10 mouse cellular contexts compared by ENCODE assay signal in the genomic region with DNA sequence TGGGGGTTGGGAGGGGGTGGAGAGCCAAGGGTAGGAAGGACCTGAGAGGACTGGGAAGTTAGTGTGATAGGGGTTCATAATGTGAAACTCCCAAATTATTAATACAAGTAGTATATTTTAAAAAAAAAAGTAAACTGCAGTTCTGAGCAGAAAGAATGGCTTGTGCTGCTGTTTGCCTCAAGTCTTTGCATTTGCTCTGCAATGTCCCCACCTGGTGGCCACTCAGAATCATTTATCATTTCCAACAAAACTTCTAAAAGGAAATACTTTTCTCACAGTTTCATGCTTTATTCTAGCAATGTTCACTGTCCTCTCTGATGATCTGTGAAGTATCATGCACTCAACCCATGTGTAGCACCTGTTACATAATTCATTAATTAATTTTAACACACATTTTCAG.
DNase-seq lines count a peak whose midpoint lies in the region; ATAC-seq lines count a peak whose summit lies in the region.
"Had no signal": no experiment of that assay in that cellular context is flagged by ENCODE, and none has a peak within 500 bp of the region (broad histone marks: within the 10 kb centered on the region; RNA-seq: fewer than 3 reads in every experiment).

No protein-coding gene starts in this region.

- no peaks in the 10 kb centered on the region for H3K36me3 ChIP-seq in heart, embryonic 10.5 days
- H3K36me3 ChIP-seq in splenic B cell, adult 2 months (ENCODE audit: control insufficient read depth, insufficient read depth, low read length, poor library complexity, severe bottlenecking): no peaks in the 10 kb centered on the region
- no peaks in the 10 kb centered on the region for H3K36me3 ChIP-seq in intestine, embryonic 16.5 days (ENCODE audit: control insufficient read depth, insufficient read depth, low read length)
- H3K36me3 ChIP-seq: heart, embryonic 13.5 days; liver, embryonic 13.5 days had no signal

- no peak overlapping the region for H3K4me3 ChIP-seq in heart, embryonic 10.5 days
- no peak overlapping the region for H3K4me3 ChIP-seq in intestine, embryonic 16.5 days (ENCODE audit: low read length)
- H3K4me3 ChIP-seq: heart, embryonic 13.5 days; liver, embryonic 13.5 days had no signal

- no peaks in the 10 kb centered on the region for H3K9me3 ChIP-seq in heart, embryonic 10.5 days
- H3K9me3 ChIP-seq in intestine, embryonic 16.5 days (ENCODE audit: control insufficient read depth, low read length): no peaks in the 10 kb centered on the region
- H3K9me3 ChIP-seq: heart, embryonic 13.5 days; liver, embryonic 13.5 days had no signal

- ATAC-seq in intestine, embryonic 16.5 days: no peak

- no peaks in the 10 kb centered on the region for H3K4me1 ChIP-seq in heart, embryonic 10.5 days
- H3K4me1 ChIP-seq in intestine, embryonic 16.5 days (ENCODE audit: control insufficient read depth, insufficient read depth, low read length): no peaks in the 10 kb centered on the region
- H3K4me1 ChIP-seq: heart, embryonic 13.5 days; liver, embryonic 13.5 days had no signal

- H3K4me2 ChIP-seq in intestine, embryonic 16.5 days (ENCODE audit: low read depth, low read length): no peak overlapping the region
- H3K4me2 ChIP-seq: heart, embryonic 13.5 days; liver, embryonic 13.5 days had no signal

- peak; percentile 20 for DNase-seq in heart, postnatal 4 days
- DNase-seq in heart, embryonic 10.5 days (ENCODE audit: low spot score): no peak
- DNase-seq in ovary, postnatal 36 days (ENCODE audit: low spot score): peak; percentile 14
- no peak for DNase-seq in ovary, adult 18-20 months (ENCODE audit: low spot score)
- peak; percentile 11 for DNase-seq in embryo, embryonic 10.5 days (ENCODE audit: low spot score)
- peak; percentile 3 for DNase-seq in splenic B cell, adult 2 months (ENCODE audit: low read depth, low spot score)
- DNase-seq in heart, postnatal 25 days (ENCODE audit: low spot score): no peak
- DNase-seq: liver, embryonic 13.5 days had no signal

- no peaks in the 10 kb centered on the region for H3K27me3 ChIP-seq in heart, embryonic 10.5 days (ENCODE audit: insufficient read depth, poor library complexity, severe bottlenecking)
- no peaks in the 10 kb centered on the region for H3K27me3 ChIP-seq in splenic B cell, adult 2 months (ENCODE audit: control insufficient read depth, insufficient read depth, low read length, poor library complexity, severe bottlenecking)
- no peaks in the 10 kb centered on the region for H3K27me3 ChIP-seq in intestine, embryonic 16.5 days (replicated peaks; ENCODE audit: control insufficient read depth, insufficient read depth, low read length)
- H3K27me3 ChIP-seq: heart, embryonic 13.5 days; liver, embryonic 13.5 days had no signal

- H3K27ac ChIP-seq in heart, embryonic 10.5 days: no peak overlapping the region
- H3K27ac ChIP-seq in intestine, embryonic 16.5 days (ENCODE audit: low read length): no peak overlapping the region
- H3K27ac ChIP-seq: heart, embryonic 13.5 days; liver, embryonic 13.5 days had no signal

- intact Hi-C loops in heart, postnatal 25 days (cut with DNase I): loop anchor here (2.0 kb wide), 1 partner anchor 872 kb away; no protein-coding TSS in a partner anchor

- no peak overlapping the region for H3K9ac ChIP-seq in intestine, embryonic 16.5 days (ENCODE audit: low read depth, low read length)
- H3K9ac ChIP-seq: heart, embryonic 13.5 days; liver, embryonic 13.5 days had no signal

Comparison
In these comparisons a context has a peak if more than half of its experiments do, and no peak if none do; other contexts are left out.
1. DNase-seq: peak in heart, postnatal 4 days (single experiment), ovary, postnatal 36 days (single experiment), embryo, embryonic 10.5 days (single experiment) and splenic B cell, adult 2 months (single experiment); none in heart, embryonic 10.5 days (single experiment), ovary, adult 18-20 months (single experiment) and heart, postnatal 25 days (single experiment).